Mouse (Mus musculus) lung, postnatal 0 days (tissue): Measurements from ENCODE around the gene March6.

Experiments used
- CTCF ChIP-seq: IDR thresholded peaks from 2 replicates; pipeline ENCODE4 v1.5.1; 2016; ENCODE audit warnings: antibody characterized with exemption, mild to moderate bottlenecking
- EP300 ChIP-seq: IDR thresholded peaks from 2 replicates; pipeline ENCODE4 v1.6.1; 2016; ENCODE audit warnings: antibody characterized with exemption, mild to moderate bottlenecking, control low read depth

GRCm38 (mm10) chr15:31536051-31536737, 5.3 kb upstream of the March6 start:
- no peak for TF ChIP-seq CTCF
- TF ChIP-seq EP300 = no peak
